Mouse (Mus musculus) brain, embryonic 14.5 days (tissue): Measurements from ENCODE around the gene Nudcd3.

Experiments
- CTCF ChIP-seq: fragments of 200-500 bp; IDR thresholded peaks from 2 replicates; pipeline ENCODE4 v1.5.1; 2012; ENCODE audit warnings: inconsistent platforms, mild to moderate bottlenecking, moderate library complexity, borderline replicate concordance; ENCODE audit not compliant: insufficient read depth, insufficient read length; ENCODE audit errors: extremely low read depth
- POLR2A ChIP-seq: fragments of 200-500 bp; IDR thresholded peaks from 2 replicates; pipeline ENCODE4 v1.6.1; 2012; ENCODE audit warnings: mild to moderate bottlenecking, inconsistent platforms, borderline replicate concordance; ENCODE audit not compliant: poor library complexity, insufficient read depth, insufficient read length, severe bottlenecking; ENCODE audit errors: extremely low read depth

DNA sequence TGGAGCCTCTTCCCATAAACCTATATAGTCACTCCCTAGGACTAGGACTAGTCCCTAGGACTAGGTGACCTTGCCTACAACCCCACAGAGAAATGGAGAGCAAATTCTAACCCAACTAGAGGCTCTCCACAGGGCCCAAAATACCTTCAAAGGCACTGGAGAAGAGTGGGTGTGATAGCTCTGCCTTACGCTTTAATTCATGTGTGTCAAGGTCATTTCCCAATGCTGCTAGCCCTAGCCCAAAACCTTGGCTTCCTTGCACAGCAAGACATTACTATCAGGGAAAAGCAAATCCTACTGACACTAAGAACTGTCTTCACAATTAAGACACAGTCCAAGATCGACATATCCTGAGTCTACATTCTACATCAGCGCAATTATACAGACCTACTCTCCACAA is 37.2 kb downstream of the Nudcd3 start:
- TF ChIP-seq CTCF (no peak), POLR2A (no peak)
